19 mouse cellular contexts compared by ENCODE assay signal in genomic region chr5:34924519-34924918, GRCm38 (mm10). TPM values are rescaled to one million over a fixed set of nuclear protein-coding genes. Genes with fewer than 3 reads are reported as not detected.
A peak's percentile ranks its signal among the peaks of the same experiment; 100 is the strongest.
DNase-seq lines count a peak whose midpoint lies in the region; ATAC-seq and TF ChIP-seq lines count a peak whose summit lies in the region.
"Had no signal": no experiment of that assay in that cellular context is flagged by ENCODE, and none has a peak within 500 bp of the region (broad histone marks: within the 10 kb centered on the region; RNA-seq: fewer than 3 reads in every experiment).

No protein-coding gene starts in this region.

- H3K9me3 ChIP-seq in liver, embryonic 12.5 days (replicated peaks) = no peaks in the 10 kb centered on the region
- H3K9me3 ChIP-seq: heart, embryonic 12.5 days; midbrain, embryonic 13.5 days had no signal

- peak; percentile 45 for DNase-seq in gastrocnemius, adult 2 months
- no peak for DNase-seq in gastrocnemius, postnatal 4 days (ENCODE audit: low spot score in 2 of 2)
- peak; percentile 48 for DNase-seq in adipocyte (ENCODE audit: low spot score)
- no peak for DNase-seq in testis, postnatal 10 days (ENCODE audit: low spot score)
- DNase-seq in T-cell, adult 2 months (ENCODE audit: low spot score) = no peak
- DNase-seq in layer of hippocampus, adult 18-20 months (ENCODE audit: low spot score in 2 of 2) = no peak
- DNase-seq: adrenal gland, adult 2 months; cerebellum, adult 9-11 months; gastrocnemius, postnatal 25 days; heart, postnatal 36 days; kidney, adult 9 months; lung, postnatal 10 days; right cerebral cortex, postnatal 14 days had no signal

- intact Hi-C loops in gastrocnemius, adult 2 months (cut with DNase I) = no loop called here

- no peak for TF ChIP-seq CTCF in gastrocnemius, adult 2 months (IDR thresholded peaks at IDR 0.05)

- peaks cover 33% of the 10 kb centered on the region for H3K36me3 ChIP-seq in liver, embryonic 12.5 days

- H3K4me2 ChIP-seq in liver, embryonic 12.5 days = peak overlapping the region; percentile 38
- H3K4me2 ChIP-seq: heart, embryonic 12.5 days; midbrain, embryonic 13.5 days had no signal

- H3K4me3 ChIP-seq in gastrocnemius, adult 2 months = no peak overlapping the region
- no peak overlapping the region for H3K4me3 ChIP-seq in liver, embryonic 12.5 days
- H3K4me3 ChIP-seq: heart, embryonic 12.5 days; midbrain, embryonic 13.5 days; myocyte had no signal

- no peaks in the 10 kb centered on the region for H3K27me3 ChIP-seq in liver, embryonic 12.5 days (replicated peaks)
- H3K27me3 ChIP-seq: heart, embryonic 12.5 days; midbrain, embryonic 13.5 days; Patski had no signal

- H3K4me1 ChIP-seq in liver, embryonic 12.5 days = peaks cover 52% of the 10 kb centered on the region
- H3K4me1 ChIP-seq: midbrain, embryonic 13.5 days had no signal

- peak; percentile 70 for ATAC-seq in liver, embryonic 12.5 days
- peak; percentile 80 for ATAC-seq in megakaryocyte-erythroid progenitor cell, adult 5-6 weeks (replicated peaks; ENCODE audit: low FRiP score, low TSS enrichment, poor library complexity, severe bottlenecking)
- ATAC-seq: midbrain, embryonic 13.5 days; Patski had no signal

- H3K9ac ChIP-seq in liver, embryonic 12.5 days = peak overlapping the region; percentile 40
- H3K9ac ChIP-seq: heart, embryonic 12.5 days; midbrain, embryonic 13.5 days had no signal

- H3K27ac ChIP-seq in gastrocnemius, adult 2 months = no peak overlapping the region
- peak overlapping the region; percentile 90 for H3K27ac ChIP-seq in liver, embryonic 12.5 days
- H3K27ac ChIP-seq: midbrain, embryonic 13.5 days had no signal

- 73% methylated on average over 7 of the region's 7 CpGs for WGBS in liver, embryonic 12.5 days (ENCODE audit: insufficient replicate concordance)

RNA-seq across cellular contexts. Expression of gene Msantd1, which starts 16.7 kb away (rescaled TPM):
- total RNA-seq in gastrocnemius, adult 2 months (2021) = 1 to 10 TPM in 1 of 2 experiments, under 1 TPM in 1; 0.33 to 1.1 TPM
- total RNA-seq in gastrocnemius, postnatal 4 days (2021) = 1 to 10 TPM in 1 of 2 experiments, under 1 TPM in 1; 0.93 to 1.5 TPM
- polyA plus RNA-seq in liver, embryonic 12.5 days (2016; fragmentation: Nextera tagmentation; extraction: Ambion mirVana) = 0.18 and 0.69 TPM in 2 replicates
- 2.9 and 4.5 TPM in 2 replicates for total RNA-seq in megakaryocyte-erythroid progenitor cell, adult 5-6 weeks (2014; fragmentation: Nextera tagmentation)
- 0.38 TPM in 1 of 2 replicates, not detected in the other for total RNA-seq in megakaryocyte-erythroid progenitor cell, adult 5-6 weeks (2017)
- 1 to 10 TPM; 5.7 to 6.2 TPM for total RNA-seq in layer of hippocampus, adult 18-20 months (2021)
- polyA plus RNA-seq: myocyte had no signal

RNA-seq across cellular contexts. Expression of gene Rgs12, which starts 24.7 kb away (rescaled TPM):
- 1 to 10 TPM; 2.2 to 3.0 TPM for total RNA-seq in gastrocnemius, adult 2 months (2021)
- 10 to 100 TPM; 34.7 to 35.2 TPM for total RNA-seq in gastrocnemius, postnatal 4 days (2021)
- polyA plus RNA-seq in liver, embryonic 12.5 days (2016; fragmentation: Nextera tagmentation; extraction: Ambion mirVana) = 30.1 and 31.7 TPM in 2 replicates
- total RNA-seq in megakaryocyte-erythroid progenitor cell, adult 5-6 weeks (2014; fragmentation: Nextera tagmentation) = 40.7 and 47.4 TPM in 2 replicates
- 30.6 and 38.2 TPM in 2 replicates for total RNA-seq in megakaryocyte-erythroid progenitor cell, adult 5-6 weeks (2017)
- 10 to 100 TPM; 43.3 to 44.2 TPM for total RNA-seq in layer of hippocampus, adult 18-20 months (2021)

Comparison
In these comparisons a context has a peak if more than half of its experiments do, and no peak if none do; other contexts are left out.
1. DNase-seq: peak in gastrocnemius, adult 2 months (single experiment) and adipocyte (single experiment); none in gastrocnemius, postnatal 4 days (0 of 2), testis, postnatal 10 days (single experiment), T-cell, adult 2 months (single experiment) and layer of hippocampus, adult 18-20 months (0 of 2).
2. RNA of gene Rgs12, which starts 24.7 kb away (total RNA-seq): 30.6 to 47.4 TPM in megakaryocyte-erythroid progenitor cell, adult 5-6 weeks, 43.3 to 44.2 TPM in layer of hippocampus, adult 18-20 months and 34.7 to 35.2 TPM in gastrocnemius, postnatal 4 days; 2.2 to 3.0 TPM in gastrocnemius, adult 2 months; every median in the first group is over 4 times any median in the second.